ENCODE assay signal across 9 mouse cellular contexts in genomic region chr14:12086167-12086566, GRCm38 (mm10).
DNase-seq lines count a peak whose midpoint lies in the region; ATAC-seq lines count a peak whose summit lies in the region.
"Had no signal": no experiment of that assay in that cellular context is flagged by ENCODE, and none has a peak within 500 bp of the region (broad histone marks: within the 10 kb centered on the region; RNA-seq: fewer than 3 reads in every experiment).

No protein-coding gene starts in this region.

- H3K9ac ChIP-seq in intestine, embryonic 16.5 days (ENCODE audit: low read depth, low read length): no peak overlapping the region
- no peak overlapping the region for H3K9ac ChIP-seq in intestine, embryonic 15.5 days
- H3K9ac ChIP-seq in embryonic facial prominence, embryonic 13.5 days: no peak overlapping the region
- no peak overlapping the region for H3K9ac ChIP-seq in midbrain, embryonic 13.5 days (replicated peaks)
- H3K9ac ChIP-seq: liver, embryonic 14.5 days had no signal

- H3K36me3 ChIP-seq in intestine, embryonic 16.5 days (ENCODE audit: control insufficient read depth, insufficient read depth, low read length): no peaks in the 10 kb centered on the region
- no peaks in the 10 kb centered on the region for H3K36me3 ChIP-seq in intestine, embryonic 15.5 days
- H3K36me3 ChIP-seq in embryonic facial prominence, embryonic 13.5 days: no peaks in the 10 kb centered on the region
- no peaks in the 10 kb centered on the region for H3K36me3 ChIP-seq in midbrain, embryonic 13.5 days

- peak; percentile 26 to 70 for DNase-seq in lung, adult 18-20 months
- no peak for DNase-seq in gastrocnemius, adult 18-20 months (ENCODE audit: low spot score)
- no peak for DNase-seq in kidney, postnatal 10 days
- DNase-seq: cerebellum, postnatal 10 days had no signal

- peaks cover 3% of the 10 kb centered on the region for H3K4me1 ChIP-seq in intestine, embryonic 16.5 days (ENCODE audit: control insufficient read depth, insufficient read depth, low read length)
- H3K4me1 ChIP-seq in intestine, embryonic 15.5 days (replicated peaks): peaks cover 7% of the 10 kb centered on the region
- peaks cover 27% of the 10 kb centered on the region for H3K4me1 ChIP-seq in embryonic facial prominence, embryonic 13.5 days
- H3K4me1 ChIP-seq in midbrain, embryonic 13.5 days (replicated peaks): peaks cover 42% of the 10 kb centered on the region

- no peak for ATAC-seq in intestine, embryonic 16.5 days
- no peak for ATAC-seq in intestine, embryonic 15.5 days
- no peak for ATAC-seq in embryonic facial prominence, embryonic 13.5 days (ENCODE audit: insufficient number of reproducible peaks, insufficient read depth, low FRiP score, low TSS enrichment, low read depth)
- no peak; the same call in 1 of the 2 replicates for ATAC-seq in midbrain, embryonic 13.5 days

- H3K27ac ChIP-seq in intestine, embryonic 16.5 days (ENCODE audit: low read length): 0 out of 2 replicates have a peak overlapping the region, but pooled peaks have one; percentile 18
- H3K27ac ChIP-seq in intestine, embryonic 15.5 days: no peak overlapping the region
- H3K27ac ChIP-seq in embryonic facial prominence, embryonic 13.5 days: peak overlapping the region; percentile 48
- peak overlapping the region; percentile 14; the same call in 1 of the 2 replicates for H3K27ac ChIP-seq in midbrain, embryonic 13.5 days
- H3K27ac ChIP-seq: liver, embryonic 14.5 days had no signal

- no peak overlapping the region for H3K4me2 ChIP-seq in intestine, embryonic 16.5 days (ENCODE audit: low read depth, low read length)
- no peak overlapping the region for H3K4me2 ChIP-seq in intestine, embryonic 15.5 days (replicated peaks)
- H3K4me2 ChIP-seq in embryonic facial prominence, embryonic 13.5 days: 0 out of 2 replicates have a peak overlapping the region, but pooled peaks have one; percentile 14
- H3K4me2 ChIP-seq in midbrain, embryonic 13.5 days (replicated peaks): no peak overlapping the region

- H3K9me3 ChIP-seq in intestine, embryonic 16.5 days (ENCODE audit: control insufficient read depth, low read length): no peaks in the 10 kb centered on the region
- H3K9me3 ChIP-seq in intestine, embryonic 15.5 days: no peaks in the 10 kb centered on the region
- H3K9me3 ChIP-seq in embryonic facial prominence, embryonic 13.5 days: no peaks in the 10 kb centered on the region
- H3K9me3 ChIP-seq in midbrain, embryonic 13.5 days: no peaks in the 10 kb centered on the region

- 44% methylated on average over 5 of the region's 5 CpGs for WGBS in intestine, embryonic 16.5 days
- 35% methylated on average over 5 of the region's 5 CpGs for WGBS in intestine, embryonic 15.5 days
- WGBS in embryonic facial prominence, embryonic 13.5 days: 26% methylated on average over 5 of the region's 5 CpGs
- WGBS in midbrain, embryonic 13.5 days: 18% methylated on average over 5 of the region's 5 CpGs

- no peak overlapping the region for H3K4me3 ChIP-seq in intestine, embryonic 16.5 days (ENCODE audit: low read length)
- H3K4me3 ChIP-seq in intestine, embryonic 15.5 days (replicated peaks): no peak overlapping the region
- H3K4me3 ChIP-seq in embryonic facial prominence, embryonic 13.5 days: no peak overlapping the region
- no peak overlapping the region for H3K4me3 ChIP-seq in midbrain, embryonic 13.5 days (replicated peaks)

- H3K27me3 ChIP-seq in intestine, embryonic 16.5 days (replicated peaks; ENCODE audit: control insufficient read depth, insufficient read depth, low read length): no peaks in the 10 kb centered on the region
- H3K27me3 ChIP-seq in intestine, embryonic 15.5 days (replicated peaks): no peaks in the 10 kb centered on the region
- no peaks in the 10 kb centered on the region for H3K27me3 ChIP-seq in embryonic facial prominence, embryonic 13.5 days
- no peaks in the 10 kb centered on the region for H3K27me3 ChIP-seq in midbrain, embryonic 13.5 days

Comparison
In these comparisons a context has a peak if more than half of its experiments do, and no peak if none do; other contexts are left out.
1. DNase-seq: peak in lung, adult 18-20 months (2 of 2); none in gastrocnemius, adult 18-20 months (single experiment) and kidney, postnatal 10 days (single experiment).